Mouse (Mus musculus): Measurements from ENCODE around the gene Ppme1.

Ppme1 gene

GRCm38 (mm10) chr7:100279803-100280202 is 92.3 kb downstream of the Ppme1 start:
- peak; percentile 50 for DNase-seq (ENCODE audit: low read depth, low spot score)

Data from CD4-positive helper T cell, adult 2 months (primary cell).